Mouse (Mus musculus): ENCODE results near the gene Prkacb. TPM values are rescaled to one million over a fixed set of nuclear protein-coding genes. Genes with fewer than 3 reads are reported as not detected.

The Prkacb gene
- polyA plus RNA-seq, 1 experiment from 2014 or later = 133 TPM

GRCm38 (mm10) chr3:146709086-146709485 is 103.7 kb downstream of the Prkacb start:
- Histone ChIP-seq H3K36me3 (no peaks in the 10 kb centered on the region), H3K27ac (replicated peaks) (no peak overlapping the region), H3K9me3 (no peaks in the 10 kb centered on the region), H3K4me3 (no peak overlapping the region), H3K9ac (no peak overlapping the region), H3K27me3 (no peaks in the 10 kb centered on the region), H3K4me1 (replicated peaks) (no peaks in the 10 kb centered on the region), H3K4me2 (no peak overlapping the region)
- whole genome bisulfite sequencing = 84% methylated on average over 1 of the region's 1 CpGs
- no peak for ATAC-seq (ENCODE audit: low read depth)

GRCm38 (mm10) chr3:146708381-146708780 is 104.4 kb downstream of the Prkacb start:
- Histone ChIP-seq H3K4me1 (replicated peaks) (no peaks in the 10 kb centered on the region), H3K36me3 (no peaks in the 10 kb centered on the region), H3K9ac (no peak overlapping the region), H3K27me3 (no peaks in the 10 kb centered on the region), H3K4me2 (no peak overlapping the region), H3K27ac (replicated peaks) (no peak overlapping the region), H3K4me3 (no peak overlapping the region), H3K9me3 (no peaks in the 10 kb centered on the region; the same call in 1 of the 2 replicates)
- 79% methylated on average over 3 of the region's 3 CpGs for WGBS
- no peak for ATAC-seq (ENCODE audit: low read depth)

GRCm38 (mm10) chr3:146704099-146704498 is 108.7 kb downstream of the Prkacb start:
- no peak overlapping the region for H3K4me2 ChIP-seq
- H3K4me3 ChIP-seq = no peak overlapping the region
- H3K27ac ChIP-seq (replicated peaks) = no peak overlapping the region
- H3K36me3 ChIP-seq = no peaks in the 10 kb centered on the region
- H3K9ac ChIP-seq = no peak overlapping the region
- 89% methylated on average over 4 of the region's 4 CpGs for WGBS
- no peaks in the 10 kb centered on the region; the same call in 1 of the 2 replicates for H3K9me3 ChIP-seq
- no peak for ATAC-seq (ENCODE audit: low read depth)
- no peaks in the 10 kb centered on the region for H3K27me3 ChIP-seq
- H3K4me1 ChIP-seq (replicated peaks) = no peaks in the 10 kb centered on the region

GRCm38 (mm10) chr3:146700051-146700450 is 112.7 kb downstream of the Prkacb start:
- no peak overlapping the region for H3K9ac ChIP-seq
- H3K27ac ChIP-seq (replicated peaks) = no peak overlapping the region
- H3K4me1 ChIP-seq (replicated peaks) = no peaks in the 10 kb centered on the region; the same call in 1 of the 2 replicates
- H3K4me2 ChIP-seq = no peak overlapping the region
- WGBS = 92% methylated on average over 11 of the region's 11 CpGs
- H3K27me3 ChIP-seq = no peaks in the 10 kb centered on the region
- no peak for ATAC-seq (ENCODE audit: low read depth)
- H3K4me3 ChIP-seq = no peak overlapping the region
- no peaks in the 10 kb centered on the region for H3K36me3 ChIP-seq
- H3K9me3 ChIP-seq = no peaks in the 10 kb centered on the region; the same call in 1 of the 2 replicates

GRCm38 (mm10) chr3:146698982-146699381 is 113.8 kb downstream of the Prkacb start:
- H3K4me1 ChIP-seq (replicated peaks) = no peaks in the 10 kb centered on the region; the same call in 1 of the 2 replicates
- no peaks in the 10 kb centered on the region for H3K27me3 ChIP-seq
- H3K9me3 ChIP-seq = no peaks in the 10 kb centered on the region; the same call in 1 of the 2 replicates
- no peak overlapping the region for H3K27ac ChIP-seq (replicated peaks)
- no peak overlapping the region for H3K4me3 ChIP-seq
- H3K36me3 ChIP-seq = no peaks in the 10 kb centered on the region
- 60% methylated on average over 11 of the region's 11 CpGs for WGBS
- no peak overlapping the region for H3K9ac ChIP-seq
- ATAC-seq (ENCODE audit: low read depth) = no peak
- no peak overlapping the region for H3K4me2 ChIP-seq

GRCm38 (mm10) chr3:146692547-146692946 is 120.2 kb downstream of the Prkacb start:
- no peaks in the 10 kb centered on the region for H3K9me3 ChIP-seq
- WGBS = 85% methylated on average over 5 of the region's 5 CpGs
- ATAC-seq (ENCODE audit: low read depth) = no peak
- no peaks in the 10 kb centered on the region for H3K27me3 ChIP-seq
- no peak overlapping the region for H3K9ac ChIP-seq
- H3K4me1 ChIP-seq (replicated peaks) = no peaks in the 10 kb centered on the region
- no peak overlapping the region for H3K4me3 ChIP-seq
- H3K4me2 ChIP-seq = no peak overlapping the region
- H3K36me3 ChIP-seq = no peaks in the 10 kb centered on the region
- H3K27ac ChIP-seq (replicated peaks) = no peak overlapping the region

DNA sequence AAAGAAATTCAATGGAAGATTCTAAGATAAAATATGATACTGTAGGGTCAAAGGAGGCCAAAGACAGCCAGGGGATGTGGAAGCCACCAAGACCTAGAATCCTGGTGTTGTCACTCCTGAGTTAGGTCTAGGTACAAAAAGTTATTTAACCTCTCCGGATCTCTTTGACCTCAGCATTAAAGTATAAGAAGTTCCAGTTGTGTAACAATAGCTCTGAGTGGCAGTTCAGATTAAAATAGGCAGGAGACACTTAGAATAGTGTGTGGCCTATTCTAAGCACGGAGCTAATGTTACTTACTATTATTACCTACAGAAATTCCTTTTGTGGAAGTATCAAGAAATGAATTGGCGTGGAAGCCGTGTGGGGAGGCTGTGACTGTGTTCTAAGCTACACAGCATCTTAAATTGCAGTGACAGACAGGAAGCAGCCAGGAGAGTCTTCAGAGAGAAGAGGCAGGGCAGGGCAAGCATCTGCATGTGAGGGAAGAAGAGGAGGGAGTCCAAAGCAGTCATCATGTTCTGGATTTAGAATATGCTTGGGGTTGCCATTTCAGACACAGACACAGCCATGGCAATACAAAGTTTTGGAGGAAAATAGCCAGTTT is 125.6 kb downstream of the Prkacb start:
- WGBS = 83% methylated on average over 4 of the region's 4 CpGs
- H3K4me3 ChIP-seq = no peak overlapping the region
- no peak for ATAC-seq (ENCODE audit: low read depth)
- no peaks in the 10 kb centered on the region for H3K9me3 ChIP-seq
- peaks cover 12% of the 10 kb centered on the region for H3K27me3 ChIP-seq
- H3K9ac ChIP-seq = no peak overlapping the region
- no peak overlapping the region for H3K4me2 ChIP-seq
- H3K27ac ChIP-seq (replicated peaks) = no peak overlapping the region
- H3K4me1 ChIP-seq (replicated peaks) = peaks cover 10% of the 10 kb centered on the region; the same call in 1 of the 2 replicates
- no peaks in the 10 kb centered on the region for H3K36me3 ChIP-seq

- no peaks in the 10 kb centered on the region for H3K36me3 ChIP-seq
- no peak for ATAC-seq (ENCODE audit: low read depth)
- H3K27ac ChIP-seq (replicated peaks) = no peak overlapping the region
- H3K4me1 ChIP-seq (replicated peaks) = peaks cover 17% of the 10 kb centered on the region; the same call in 1 of the 2 replicates
- no peaks in the 10 kb centered on the region for H3K9me3 ChIP-seq
- H3K9ac ChIP-seq = no peak overlapping the region
- WGBS = 93% methylated on average over 8 of the region's 8 CpGs
- H3K4me3 ChIP-seq = no peak overlapping the region
- H3K4me2 ChIP-seq = no peak overlapping the region
- H3K27me3 ChIP-seq = peaks cover 12% of the 10 kb centered on the region
Measured at GRCm38 (mm10) chr3:146686428-146686827, 126.4 kb downstream of the Prkacb start.

- H3K27me3 ChIP-seq = peaks cover 12% of the 10 kb centered on the region
- H3K27ac ChIP-seq (replicated peaks) = no peak within 1 kb of the TSS
- ATAC-seq (ENCODE audit: low read depth) = peak; percentile 94
- H3K4me2 ChIP-seq = peak within 1 kb of the TSS; percentile 85
- no peaks in the 10 kb centered on the region for H3K9me3 ChIP-seq
- peaks cover 17% of the 10 kb centered on the region; the same call in 1 of the 2 replicates for H3K4me1 ChIP-seq (replicated peaks)
- no peaks in the 10 kb centered on the region for H3K36me3 ChIP-seq
- H3K4me3 ChIP-seq = peak within 1 kb of the TSS; percentile 46
- 4% methylated on average over 50 of the region's 50 CpGs for WGBS
- H3K9ac ChIP-seq = peak within 1 kb of the TSS; percentile 69
Measured at GRCm38 (mm10) chr3:146684811-146685675, 127.7 kb downstream of the Prkacb start, which contains the start of gene Samd13. TSS of gene Samd13 (minus strand) at chr3:146685592.

GRCm38 (mm10) chr3:146683095-146683494 is 129.7 kb downstream of the Prkacb start:
- H3K4me1 ChIP-seq (replicated peaks) = peaks cover 17% of the 10 kb centered on the region; the same call in 1 of the 2 replicates
- ATAC-seq (ENCODE audit: low read depth) = no peak
- no peak overlapping the region for H3K27ac ChIP-seq (replicated peaks)
- no peaks in the 10 kb centered on the region for H3K9me3 ChIP-seq
- H3K4me3 ChIP-seq = no peak overlapping the region
- H3K36me3 ChIP-seq = no peaks in the 10 kb centered on the region
- H3K27me3 ChIP-seq = peaks cover 12% of the 10 kb centered on the region
- H3K4me2 ChIP-seq = no peak overlapping the region
- no peak overlapping the region for H3K9ac ChIP-seq
- WGBS = 83% methylated on average over 2 of the region's 2 CpGs

GRCm38 (mm10) chr3:146682140-146682651 is 130.6 kb downstream of the Prkacb start:
- Histone ChIP-seq H3K27me3 (peaks cover 12% of the 10 kb centered on the region), H3K4me2 (peak overlapping the region; percentile 48), H3K9ac (peak overlapping the region; percentile 36; the same call in 1 of the 2 replicates), H3K4me3 (peak overlapping the region; percentile 25), H3K9me3 (no peaks in the 10 kb centered on the region), H3K27ac (replicated peaks) (no peak overlapping the region), H3K36me3 (no peaks in the 10 kb centered on the region), H3K4me1 (replicated peaks) (peaks cover 17% of the 10 kb centered on the region; the same call in 1 of the 2 replicates)
- ATAC-seq (ENCODE audit: low read depth) = no peak
- 38% methylated on average over 13 of the region's 13 CpGs for WGBS

- peaks cover 12% of the 10 kb centered on the region for H3K27me3 ChIP-seq
- H3K4me3 ChIP-seq = peak overlapping the region; percentile 25; the same call in 1 of the 2 replicates
- H3K36me3 ChIP-seq = no peaks in the 10 kb centered on the region
- H3K9ac ChIP-seq = no peak overlapping the region
- no peak overlapping the region for H3K27ac ChIP-seq (replicated peaks)
- H3K4me1 ChIP-seq (replicated peaks) = peaks cover 17% of the 10 kb centered on the region; the same call in 1 of the 2 replicates
- ATAC-seq (ENCODE audit: low read depth) = no peak
- no peaks in the 10 kb centered on the region for H3K9me3 ChIP-seq
- H3K4me2 ChIP-seq = peak overlapping the region; percentile 48
- WGBS = 66% methylated on average over 8 of the region's 8 CpGs
Measured at GRCm38 (mm10) chr3:146681696-146682095, 131.1 kb downstream of the Prkacb start.

Measured in neural tube, embryonic 13.5 days (tissue).